Mouse (Mus musculus) ES-CJ7 (cell line): ENCODE data around the gene Icosl.
"Not testable (repeated sequence)": the region's sequence is repeated elsewhere in the genome, so short reads cannot be mapped to it uniquely, and the experiment has no call there.

Experiments
- DNase-seq: peaks from one replicate; pipeline ENCODE4 v3.0.0; 2011; ENCODE audit warnings: low read depth, low spot score

The Icosl gene

DNA sequence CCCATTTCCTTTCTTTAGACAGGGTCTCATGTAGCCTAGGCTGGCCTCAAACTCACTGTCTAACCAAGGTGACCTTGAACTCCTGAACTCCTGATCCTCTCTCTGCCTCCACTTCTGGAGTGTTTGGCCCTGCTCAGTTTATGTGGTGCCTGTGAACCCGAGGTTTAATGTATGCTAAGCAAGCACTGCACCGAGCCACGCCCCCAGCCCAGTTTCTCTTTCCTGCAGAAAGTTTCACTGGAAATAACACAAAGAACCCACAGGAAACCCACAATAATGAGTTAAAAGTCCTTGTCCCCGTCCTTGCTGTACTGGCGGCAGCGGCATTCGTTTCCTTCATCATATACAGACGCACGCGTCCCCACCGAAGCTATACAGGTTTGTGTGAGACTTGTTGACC, 5.9 kb downstream of the Icosl start:
- DNase-seq = peak; percentile 63

DNA sequence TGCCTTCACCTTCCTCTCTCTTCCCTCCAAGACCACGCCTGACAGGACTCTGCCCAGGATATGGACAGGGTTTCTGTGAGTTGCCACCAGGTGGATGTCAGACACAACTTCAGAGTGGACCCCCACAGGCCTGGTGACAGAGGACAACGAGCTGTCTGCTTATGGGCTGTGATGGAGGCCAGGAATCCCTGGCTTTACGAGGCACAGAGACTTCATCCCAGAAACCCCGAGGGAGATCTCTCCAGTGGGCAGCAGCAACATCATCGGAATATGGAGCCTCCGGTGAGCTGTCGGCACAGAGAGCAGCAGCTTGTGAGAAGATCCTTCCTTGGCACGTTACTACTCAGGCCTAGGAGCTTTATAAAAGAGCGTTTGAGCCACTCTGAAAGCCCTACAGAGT, 8.8 kb downstream of the Icosl start:
- DNase-seq = no peak

DNA sequence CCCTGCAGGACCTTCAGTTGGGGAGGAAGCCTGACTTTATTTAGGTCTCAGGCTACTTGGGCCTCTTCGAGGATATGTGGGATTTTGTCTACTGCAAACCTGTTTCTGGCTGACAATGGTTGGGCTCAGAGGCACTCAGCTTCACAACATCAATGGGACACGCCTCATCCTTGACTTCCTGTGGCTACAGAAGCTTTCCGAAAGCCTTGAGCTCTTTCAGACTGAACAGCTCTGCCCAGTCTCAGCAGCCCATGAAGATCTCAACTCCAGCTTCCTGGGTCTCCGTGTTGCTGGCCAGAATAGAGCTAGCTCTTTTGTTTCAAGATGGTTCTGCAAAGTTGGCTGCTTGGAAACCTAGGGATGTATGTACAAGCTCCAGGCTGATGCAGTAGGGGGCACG, 9.2 kb downstream of the Icosl start:
- DNase-seq = no peak

DNA sequence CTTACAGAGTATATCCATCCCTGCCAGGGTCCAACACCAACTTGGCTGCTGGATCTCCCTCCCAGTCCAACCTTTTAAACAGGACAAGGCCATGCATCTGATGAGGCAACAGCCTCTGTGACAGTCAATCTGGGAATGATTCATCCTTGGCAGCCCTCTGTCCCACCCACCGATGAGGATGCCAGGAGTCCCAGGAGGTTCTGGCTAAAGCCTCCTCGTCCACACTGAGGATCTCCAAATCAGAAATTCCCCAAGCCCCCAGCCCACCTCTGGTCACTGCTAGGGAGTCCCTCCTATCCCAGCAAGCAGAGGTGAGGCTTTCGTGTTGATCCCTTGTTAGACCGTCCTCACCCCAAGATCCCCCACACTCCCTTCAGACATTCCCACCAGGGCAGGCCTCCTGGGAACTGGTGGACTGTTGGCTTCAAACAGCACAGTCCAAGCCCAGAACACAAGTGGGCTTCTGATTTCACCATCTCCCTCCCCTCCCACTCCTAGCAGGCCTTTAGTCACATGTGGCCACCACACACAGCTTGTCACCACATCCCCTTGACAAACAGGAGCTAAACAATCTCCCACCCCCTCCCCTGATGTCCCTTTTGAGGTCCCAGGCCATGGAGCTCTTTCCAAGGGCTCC, 11.0 kb downstream of the Icosl start:
- DNase-seq = no peak

DNA sequence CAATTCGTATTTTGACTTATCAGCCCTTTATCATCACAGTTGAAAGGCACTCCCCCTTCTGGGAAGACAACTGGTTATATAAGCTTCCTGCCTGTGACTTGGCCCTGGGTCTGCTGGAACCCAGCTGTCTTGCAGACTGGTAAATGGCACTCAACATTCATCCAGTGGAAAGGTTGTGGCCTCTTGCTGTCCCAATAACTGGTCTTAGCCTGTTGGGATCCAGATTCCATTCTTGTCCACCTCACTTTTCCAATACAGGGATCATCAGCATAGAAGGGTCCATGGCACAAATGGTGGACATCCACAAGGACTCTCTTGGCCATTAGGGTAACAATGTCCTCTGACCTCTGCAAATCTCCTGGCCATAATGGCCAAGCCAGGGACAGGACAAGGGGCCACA, 15.0 kb downstream of the Icosl start:
- no peak for DNase-seq

DNA sequence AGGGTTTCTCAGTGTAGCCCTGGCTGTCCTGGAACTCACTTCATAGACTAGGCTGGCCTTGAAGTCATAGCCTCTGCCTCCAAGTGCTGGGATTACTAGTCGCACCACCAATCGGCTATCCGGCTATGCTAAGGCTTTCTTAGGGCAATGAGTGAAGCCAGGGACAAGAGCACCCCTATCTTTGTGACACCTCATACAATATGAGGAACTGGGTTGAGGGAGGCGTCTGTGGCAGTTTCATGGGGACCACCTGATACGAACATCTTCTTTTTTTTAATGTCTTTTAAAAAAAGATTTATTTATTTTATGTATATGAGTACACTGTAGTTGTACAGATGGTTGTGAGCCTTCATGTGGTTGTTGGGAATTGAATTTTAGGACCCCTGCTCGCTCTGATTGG, 16.6 kb downstream of the Icosl start:
- DNase-seq = no peak

DNA sequence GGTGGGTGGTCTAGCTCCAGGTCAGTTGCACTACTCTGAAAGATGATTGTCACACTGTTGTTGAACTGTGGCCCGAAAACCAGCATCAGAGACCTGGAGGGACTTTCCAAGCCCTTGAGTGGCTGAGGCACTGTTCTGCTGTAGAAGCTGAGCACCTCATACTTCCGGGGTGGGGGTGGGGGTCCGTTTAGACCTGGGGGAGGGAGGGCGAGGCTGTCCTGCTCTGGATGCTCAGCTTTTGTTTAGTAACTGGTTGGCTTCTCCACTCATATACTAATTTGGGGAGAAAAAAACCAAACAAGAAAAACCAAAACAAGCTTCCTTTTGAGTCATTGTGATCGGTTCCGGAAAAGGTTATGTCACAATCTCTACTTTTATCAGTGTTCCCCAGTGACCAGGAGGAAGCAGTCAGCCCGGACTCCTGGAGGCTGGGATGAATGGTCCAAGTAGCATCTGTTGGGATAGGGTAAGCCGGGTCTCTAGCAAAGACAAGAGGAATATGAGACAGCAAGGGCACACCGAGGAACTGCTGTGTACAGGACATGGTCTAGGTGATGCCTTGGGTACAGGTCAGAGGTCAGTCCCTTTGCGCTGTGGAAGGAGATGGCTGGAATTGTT, 17.5 kb downstream of the Icosl start:
- DNase-seq = no peak

DNA sequence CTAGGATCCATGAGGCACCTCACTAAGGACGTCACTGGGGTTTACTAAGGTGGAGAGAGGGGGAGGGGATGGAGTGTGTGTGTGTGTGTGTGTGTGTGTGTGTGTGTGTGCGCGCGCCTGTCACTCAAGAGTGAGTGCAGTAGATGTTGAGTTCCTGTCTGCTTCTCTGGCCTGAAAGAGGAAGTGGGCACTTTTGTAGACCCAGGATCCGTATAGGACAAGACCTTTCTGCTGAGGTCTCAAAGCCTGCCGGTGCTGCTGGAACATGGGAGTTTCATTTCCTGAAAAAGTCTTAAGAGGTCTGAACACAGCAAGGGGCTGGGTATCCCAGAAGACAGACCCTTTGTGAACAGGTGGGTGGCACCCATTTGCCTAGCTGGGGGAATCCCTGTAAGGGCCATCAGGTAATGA, 18.0 kb downstream of the Icosl start:
- DNase-seq = no peak

DNA sequence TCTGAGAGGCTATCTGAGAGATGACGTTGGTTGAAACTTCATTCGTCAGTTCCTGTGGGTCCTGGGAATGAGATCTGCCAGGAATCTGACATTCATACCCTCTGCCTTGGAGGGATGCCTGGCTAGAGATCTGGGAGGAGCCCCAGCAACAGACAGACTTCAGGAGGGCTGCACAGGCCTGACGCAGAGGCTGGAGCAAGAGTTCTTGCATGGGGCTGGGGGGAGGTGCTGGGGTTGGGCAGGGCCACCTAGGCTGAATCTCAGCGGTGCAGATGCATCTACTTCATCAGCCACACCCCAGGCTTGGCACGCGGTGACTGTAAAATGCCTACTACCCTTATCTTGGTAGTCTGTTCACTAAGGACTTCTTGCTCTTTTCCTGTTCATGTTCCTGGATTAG, 21.1 kb downstream of the Icosl start:
- peak; percentile 29 for DNase-seq

DNA sequence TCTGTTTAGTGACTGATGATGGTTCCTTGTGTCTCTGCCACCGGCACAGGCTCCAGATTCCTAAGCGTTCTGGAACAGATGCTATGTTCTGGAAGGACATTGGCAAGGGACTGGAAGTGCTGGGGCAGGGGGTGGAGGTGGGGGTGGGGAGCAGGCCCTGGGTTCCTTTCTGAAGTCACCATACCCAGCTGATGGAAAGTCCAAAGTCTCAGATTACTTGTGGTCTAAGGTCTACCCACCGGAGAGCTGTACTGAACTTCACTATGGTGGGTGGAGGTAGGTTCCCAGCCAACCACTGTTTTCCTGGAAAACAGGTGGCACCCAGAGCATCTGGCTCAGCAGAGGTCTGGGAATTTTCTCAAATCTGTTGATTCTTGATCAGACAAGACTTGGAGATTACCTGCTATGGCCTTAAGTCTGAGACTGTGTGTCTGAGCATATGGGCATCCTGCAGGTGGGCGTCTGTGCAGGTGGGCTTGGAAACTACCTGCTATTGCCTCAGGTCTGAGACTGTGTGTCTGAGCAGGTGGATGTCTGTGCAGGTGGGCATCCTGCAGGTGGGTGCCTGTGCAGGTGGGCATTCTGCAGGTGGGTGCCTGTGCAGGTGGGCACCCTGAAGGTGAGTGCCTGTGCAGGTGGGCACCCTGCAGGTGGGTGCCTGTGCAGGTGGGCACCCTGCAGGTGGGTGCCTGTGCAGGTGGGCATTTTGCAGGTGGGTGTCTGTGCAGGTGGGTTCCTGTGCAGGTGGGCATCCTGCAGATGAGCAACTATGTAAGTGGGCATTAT, 21.8 kb downstream of the Icosl start:
- no peak for DNase-seq

DNA sequence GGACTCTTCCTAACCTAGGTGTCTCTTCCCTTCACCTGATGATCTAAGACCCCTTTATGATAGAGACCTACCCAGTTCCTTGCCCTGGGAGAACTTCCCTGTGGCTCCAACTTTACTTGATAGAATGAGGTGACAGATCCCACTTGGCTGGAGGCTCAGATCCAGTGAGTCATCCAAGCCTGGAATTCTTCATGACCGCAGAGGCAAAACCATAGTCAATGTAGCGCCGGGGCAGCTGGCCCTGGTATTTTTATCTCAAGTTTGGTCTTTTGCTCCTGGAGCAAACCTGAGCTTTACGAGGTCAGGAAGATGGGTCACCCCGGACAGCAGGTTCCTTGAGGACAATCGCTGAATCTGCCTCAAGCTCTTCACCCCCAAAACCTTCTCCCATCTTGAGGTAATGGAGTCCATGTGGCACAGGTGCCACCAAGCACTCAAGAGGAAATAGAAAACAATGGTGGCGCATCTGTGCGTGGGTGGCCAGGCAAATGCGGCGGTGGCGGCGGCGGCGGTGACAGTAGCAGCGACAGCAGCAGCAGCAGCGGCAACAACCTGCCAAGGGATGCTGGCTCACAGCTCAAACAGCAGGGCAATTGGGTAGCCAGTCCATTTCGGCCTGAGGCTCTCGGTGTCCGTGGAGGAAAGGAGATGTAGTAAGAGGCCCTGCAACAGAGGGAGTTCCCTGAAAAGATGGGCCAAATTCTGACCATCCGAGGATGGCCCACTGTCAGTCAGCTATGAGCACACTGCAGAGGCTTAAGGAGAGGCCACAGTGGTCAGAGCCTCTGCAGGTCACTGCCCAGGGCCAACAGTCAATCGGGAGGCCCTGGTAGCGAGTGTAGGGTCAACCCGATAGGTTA, 23.0 kb downstream of the Icosl start:
- no peak for DNase-seq

DNA sequence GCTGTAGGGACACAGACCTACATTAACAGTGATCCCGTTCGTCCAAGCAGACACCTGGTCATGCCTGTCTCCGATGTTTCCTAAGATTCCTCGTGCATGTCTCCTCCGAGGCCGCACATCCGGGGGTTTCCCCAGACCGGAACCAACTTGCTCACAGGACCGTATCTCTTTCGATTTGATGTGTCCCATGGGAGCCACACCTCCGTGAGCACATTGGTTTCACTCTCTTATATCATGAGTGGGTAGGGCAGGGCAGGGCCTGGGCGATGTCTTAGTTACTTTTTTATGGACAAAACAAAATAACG, 23.6 kb downstream of the Icosl start:
- DNase-seq = no peak

DNA sequence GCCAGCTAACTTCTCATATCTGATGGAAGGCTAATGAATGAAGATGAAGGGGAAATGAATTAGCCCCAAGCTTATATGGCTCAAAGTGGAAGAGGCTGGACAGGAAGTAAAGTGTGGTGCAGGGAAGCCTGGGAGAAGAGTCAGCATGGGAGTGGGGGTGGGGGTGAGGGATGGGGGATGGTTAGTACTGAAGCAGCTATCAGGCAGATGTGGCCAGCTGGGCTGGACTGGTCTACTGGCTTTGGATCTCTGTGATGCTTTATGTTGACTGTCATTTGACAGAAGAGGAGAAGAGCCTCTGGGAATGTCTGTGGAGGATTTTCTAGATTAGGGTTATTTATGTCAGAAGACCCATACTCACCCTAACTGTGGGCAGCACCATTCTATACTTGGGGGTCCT, 26.1 kb downstream of the Icosl start:
- no peak for DNase-seq

DNA sequence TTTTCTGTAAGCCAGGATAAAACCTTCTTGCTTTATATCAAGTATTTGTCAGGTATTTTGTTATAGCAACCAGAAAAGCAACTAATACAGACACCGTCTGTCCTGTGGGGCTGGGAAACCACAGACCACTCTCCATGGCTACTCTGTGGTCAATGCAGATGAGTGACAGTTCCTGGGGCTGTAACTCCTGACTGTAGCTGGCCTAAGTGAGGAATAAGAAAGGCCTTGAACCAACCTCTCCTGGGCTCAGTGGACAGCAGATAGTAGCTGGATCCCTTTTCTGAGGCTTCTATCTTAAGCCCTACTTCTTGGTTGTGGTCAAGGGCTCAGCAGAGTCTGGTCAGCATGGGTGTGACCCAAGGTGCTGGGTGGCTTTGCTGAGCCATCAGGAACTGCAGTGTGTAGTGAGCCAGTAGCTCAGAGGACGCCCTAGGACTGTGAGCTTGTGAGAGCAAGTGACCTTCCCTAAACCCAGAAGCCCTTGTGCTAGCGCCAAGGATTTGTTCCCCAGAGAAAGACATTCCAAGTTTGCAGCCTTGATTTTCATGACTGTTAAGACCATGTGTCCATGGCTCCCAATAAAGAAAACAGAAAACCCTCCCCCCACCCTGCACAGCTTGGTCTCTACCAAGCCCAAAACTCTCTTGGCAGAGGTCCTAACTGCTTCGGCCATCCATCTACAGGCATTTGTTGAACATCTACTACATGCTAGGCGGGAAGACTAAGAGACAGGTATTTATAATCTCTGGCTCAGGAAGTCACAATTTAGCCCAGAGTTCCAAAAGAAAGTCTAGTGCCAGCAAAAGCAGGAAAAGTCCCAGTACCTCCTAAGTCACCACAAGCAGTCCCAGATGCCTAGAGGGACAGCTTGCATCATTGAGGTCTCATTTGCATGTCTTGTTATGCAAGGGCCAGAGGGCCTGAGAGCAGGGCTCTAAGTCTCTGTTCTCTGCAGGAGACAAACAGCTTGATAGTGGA, 27.1 kb downstream of the Icosl start:
- peak; percentile 85 for DNase-seq

DNA sequence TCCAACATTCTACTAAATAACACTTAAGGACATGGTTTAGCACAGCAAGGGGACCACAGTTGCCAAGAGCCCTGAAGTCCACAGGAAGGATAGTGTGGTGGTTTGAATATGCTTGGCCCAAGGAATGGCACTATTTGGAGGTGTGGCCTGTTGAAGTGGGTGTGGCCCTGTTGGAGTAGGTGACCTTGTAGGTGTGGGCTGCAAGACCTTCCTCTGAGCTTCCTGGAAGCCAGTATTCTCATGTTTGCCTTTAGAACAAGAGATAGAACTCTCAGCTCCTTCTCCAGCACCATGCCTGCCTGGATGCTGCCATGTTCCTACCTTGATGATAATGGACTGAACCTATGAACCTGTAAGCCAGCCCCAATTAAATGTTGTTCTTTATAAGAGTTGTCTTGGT, 30.8 kb downstream of the Icosl start:
- DNase-seq = not testable (repeated sequence)

DNA sequence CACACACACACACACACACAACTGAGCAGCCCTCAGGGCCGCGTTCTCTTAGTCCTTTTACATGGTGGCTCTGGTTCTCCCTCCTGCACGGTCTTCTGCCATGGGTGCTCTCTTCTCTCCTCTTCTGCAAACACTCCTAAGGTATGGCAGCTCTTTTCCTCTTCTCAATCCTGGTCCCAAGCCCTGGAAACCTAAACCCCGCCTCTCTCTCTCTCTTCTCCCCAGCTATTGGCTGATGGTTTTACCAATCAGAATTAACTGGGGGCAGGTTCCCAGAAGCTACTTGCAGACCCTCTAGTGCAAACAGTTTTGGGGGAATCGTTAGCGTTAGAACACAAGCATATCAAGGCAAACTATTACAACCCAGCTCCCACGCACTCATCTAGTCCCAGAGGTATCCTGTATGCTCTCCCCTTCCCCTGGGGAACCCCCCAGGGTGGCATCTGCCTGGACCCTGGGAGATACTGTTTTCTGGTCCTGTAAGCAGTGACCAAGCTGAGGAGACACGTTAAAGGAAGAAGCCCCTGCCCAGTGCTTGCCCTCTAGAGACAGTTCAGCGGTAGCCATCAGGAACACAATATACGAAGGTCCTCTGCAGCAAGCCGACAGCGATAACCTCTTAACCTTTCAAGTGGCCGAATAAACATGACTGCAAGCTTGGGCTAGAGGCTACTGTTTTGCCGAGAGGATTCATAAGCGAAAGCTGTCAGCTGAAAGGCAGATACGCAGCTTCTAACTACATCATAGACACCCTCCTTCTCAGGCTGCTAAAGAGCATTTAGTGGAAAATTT, 32.1 kb downstream of the Icosl start:
- no peak for DNase-seq

DNA sequence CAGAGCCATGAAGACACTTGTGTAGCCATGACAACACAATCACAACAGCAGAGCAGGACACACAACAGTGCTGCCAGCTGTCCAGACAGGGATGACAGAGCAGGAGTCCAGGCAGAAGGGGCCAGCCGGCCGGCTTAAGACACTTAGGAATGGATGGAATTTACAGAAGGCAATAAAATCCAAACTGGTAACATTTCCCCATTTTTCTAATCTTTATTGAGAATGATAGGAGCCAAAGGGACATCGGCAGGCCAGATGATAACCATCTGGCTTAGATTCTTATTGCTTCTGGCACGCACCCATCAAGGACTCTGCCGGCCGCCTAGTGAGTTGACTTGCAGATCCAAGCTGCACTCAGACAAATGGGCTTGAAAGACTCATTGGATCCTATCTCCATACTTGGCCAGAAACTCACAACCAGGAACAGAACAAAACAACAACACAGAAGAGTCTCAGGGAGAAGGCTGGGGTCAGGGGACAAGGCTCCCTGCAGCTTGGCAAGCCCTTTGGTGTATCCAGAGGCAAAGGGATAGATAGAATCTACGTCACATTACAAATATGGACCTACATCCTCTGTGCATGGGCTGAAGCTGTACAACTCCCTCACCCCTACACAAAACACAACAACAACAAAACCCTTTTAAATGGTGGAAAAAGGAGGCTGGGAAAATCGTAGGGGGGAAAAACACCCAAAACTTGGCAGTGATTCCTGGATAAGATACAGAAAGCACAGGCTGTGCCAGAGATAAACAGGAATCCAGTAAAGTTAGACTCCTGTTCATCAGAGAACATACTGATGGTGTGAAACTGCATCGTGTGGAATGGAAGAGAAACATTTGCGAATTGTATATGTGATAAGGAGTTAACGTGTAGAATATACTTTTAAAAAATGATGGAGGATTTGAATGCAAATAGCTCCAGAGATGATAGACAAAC, 35.7 kb downstream of the Icosl start:
- DNase-seq = no peak

DNA sequence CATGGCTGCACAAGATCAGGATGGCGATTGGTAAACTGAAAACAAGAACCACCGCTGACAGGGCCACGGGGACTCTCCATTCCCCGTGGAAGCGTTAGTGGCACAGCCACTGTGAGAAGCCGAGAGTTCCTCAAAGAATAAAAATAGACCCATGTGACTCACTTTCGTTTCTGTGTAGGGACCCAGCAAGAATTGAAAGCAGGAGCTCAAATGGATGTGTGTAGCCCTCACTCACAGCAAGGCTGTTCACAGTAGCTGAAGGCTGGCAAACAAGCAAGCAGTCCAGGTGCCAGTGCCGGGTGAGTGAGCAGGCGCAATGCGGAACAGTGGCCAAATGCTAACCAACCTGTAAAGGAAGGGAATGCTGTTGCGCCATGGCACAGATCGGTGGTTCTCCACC, 36.4 kb downstream of the Icosl start:
- no peak for DNase-seq

DNA sequence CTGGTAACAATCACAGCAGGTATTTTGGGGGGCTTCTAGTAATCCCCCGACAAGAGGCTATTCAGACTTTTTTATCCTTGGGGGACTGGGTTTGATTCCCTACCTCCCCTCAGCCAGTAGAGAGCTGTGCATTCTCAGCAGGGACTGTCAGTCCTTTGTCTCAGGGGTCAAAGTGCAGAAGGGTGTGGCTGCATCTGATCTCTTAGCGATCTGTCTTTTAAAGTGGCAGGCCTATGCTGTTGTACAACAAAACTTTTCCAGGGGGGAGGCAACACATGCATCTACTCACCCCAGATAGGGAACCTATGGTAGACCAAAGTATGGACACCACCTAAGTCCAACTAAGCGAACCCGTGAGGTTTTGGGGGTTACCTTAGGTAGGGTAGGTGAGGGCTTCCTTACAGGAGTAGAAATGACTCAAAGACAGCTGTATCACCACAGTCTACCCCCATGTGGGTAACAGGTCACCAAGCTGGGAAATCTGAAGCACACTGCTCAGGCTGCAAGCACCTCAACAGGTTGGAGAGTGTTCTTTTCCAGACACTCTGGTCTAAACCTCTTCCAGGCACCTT, 45.5 kb downstream of the Icosl start:
- peak; percentile 37 for DNase-seq
